Mouse (Mus musculus): Measurements from ENCODE around the gene Anxa6. TPM values are rescaled to one million over a fixed set of nuclear protein-coding genes. Genes with fewer than 3 reads are reported as not detected.
A peak's percentile ranks its signal among the peaks of the same experiment; 100 is the strongest.

Anxa6 gene
- polyA plus RNA-seq, 1 experiment from 2014 or later, result 415 TPM

DNA sequence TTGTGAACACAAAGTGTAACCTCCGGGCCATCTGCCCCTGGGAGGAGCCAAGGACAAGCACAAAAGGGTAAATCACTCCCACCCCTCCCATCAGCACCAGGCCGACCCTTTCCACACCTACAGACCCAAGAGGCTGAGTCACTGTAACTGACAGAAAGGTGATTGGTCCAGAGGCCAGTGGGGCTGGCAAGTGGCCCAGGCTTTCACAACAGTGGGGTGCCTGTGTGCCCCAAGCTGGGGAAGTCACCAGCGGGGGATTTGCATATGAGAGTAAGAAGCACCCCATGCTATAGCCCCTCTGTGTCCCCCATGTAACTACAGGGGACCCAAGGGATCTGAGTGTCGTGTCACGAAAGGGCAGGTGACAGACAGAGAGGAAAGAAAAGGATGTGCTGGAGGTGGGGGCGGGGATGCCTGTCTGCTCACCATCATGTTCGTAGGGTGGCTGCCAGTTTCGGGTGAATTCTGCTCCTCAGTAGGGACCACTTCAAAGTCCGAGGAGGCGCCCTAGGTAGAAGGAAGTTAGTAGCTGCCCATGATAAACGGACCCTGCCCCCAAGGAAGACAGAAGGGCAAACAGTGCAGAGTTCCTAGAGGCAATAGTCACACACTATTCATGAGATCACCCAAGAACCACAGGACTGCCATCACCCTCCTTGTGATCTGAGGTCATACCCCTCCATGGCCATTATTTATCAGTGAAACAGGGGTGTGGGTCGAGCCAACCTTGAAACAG lies 97.0 kb downstream of the Anxa6 start:
- H3K27me3 ChIP-seq (ENCODE audit: control insufficient read depth, insufficient read depth, low read depth, low read length), result no peaks in the 10 kb centered on the region
- peaks cover 4% of the 10 kb centered on the region; the same call in 1 of the 2 replicates for H3K4me1 ChIP-seq (replicated peaks; ENCODE audit: control insufficient read depth, insufficient read depth, low read length)
- ATAC-seq (ENCODE audit: low read depth), result peak; percentile 73
- H3K4me3 ChIP-seq (ENCODE audit: low read length), result no peak overlapping the region
- no peaks in the 10 kb centered on the region for H3K9me3 ChIP-seq (ENCODE audit: control insufficient read depth, low read length)
- H3K4me2 ChIP-seq (ENCODE audit: low read depth, low read length), result no peak overlapping the region
- H3K27ac ChIP-seq (ENCODE audit: low read length), result 0 out of 2 replicates have a peak overlapping the region, but pooled peaks have one; percentile 5
- no peak overlapping the region for H3K9ac ChIP-seq (ENCODE audit: low read length)
- WGBS, result 30% methylated on average over 12 of the region's 12 CpGs
- peaks cover 8% of the 10 kb centered on the region; the same call in 1 of the 2 replicates for H3K36me3 ChIP-seq (ENCODE audit: control insufficient read depth, insufficient read depth, low read length)

DNA sequence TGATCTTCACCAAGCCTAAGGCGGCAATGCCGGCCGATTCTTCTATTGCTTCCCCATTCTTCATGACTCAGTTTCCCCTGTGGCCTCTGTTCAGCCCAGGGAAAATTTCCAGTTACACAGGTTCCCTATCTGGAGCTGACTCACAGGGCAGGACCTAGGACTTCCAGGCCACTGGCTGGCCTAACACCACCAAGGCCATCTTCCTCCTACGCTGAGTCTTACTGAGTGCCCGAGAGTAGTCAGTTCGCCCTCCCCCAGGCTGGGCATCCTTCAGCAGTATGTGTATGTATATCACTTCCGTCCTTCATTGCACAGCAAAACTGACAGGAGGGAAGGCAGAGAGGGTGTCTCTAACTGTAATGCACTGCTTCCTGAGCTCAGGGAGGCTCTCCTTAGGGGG lies 99.0 kb downstream of the Anxa6 start:
- no peaks in the 10 kb centered on the region for H3K27me3 ChIP-seq (ENCODE audit: control insufficient read depth, insufficient read depth, low read depth, low read length)
- peaks cover 8% of the 10 kb centered on the region; the same call in 1 of the 2 replicates for H3K36me3 ChIP-seq (ENCODE audit: control insufficient read depth, insufficient read depth, low read length)
- no peaks in the 10 kb centered on the region for H3K9me3 ChIP-seq (ENCODE audit: control insufficient read depth, low read length)
- H3K4me3 ChIP-seq (ENCODE audit: low read length), result no peak overlapping the region
- H3K9ac ChIP-seq (ENCODE audit: low read length), result no peak overlapping the region
- H3K4me1 ChIP-seq (replicated peaks; ENCODE audit: control insufficient read depth, insufficient read depth, low read length), result peaks cover 4% of the 10 kb centered on the region; the same call in 1 of the 2 replicates
- no peak for ATAC-seq (ENCODE audit: low read depth)
- no peak overlapping the region for H3K27ac ChIP-seq (ENCODE audit: low read length)
- 93% methylated on average over 7 of the region's 7 CpGs for WGBS
- H3K4me2 ChIP-seq (ENCODE audit: low read depth, low read length), result no peak overlapping the region

DNA sequence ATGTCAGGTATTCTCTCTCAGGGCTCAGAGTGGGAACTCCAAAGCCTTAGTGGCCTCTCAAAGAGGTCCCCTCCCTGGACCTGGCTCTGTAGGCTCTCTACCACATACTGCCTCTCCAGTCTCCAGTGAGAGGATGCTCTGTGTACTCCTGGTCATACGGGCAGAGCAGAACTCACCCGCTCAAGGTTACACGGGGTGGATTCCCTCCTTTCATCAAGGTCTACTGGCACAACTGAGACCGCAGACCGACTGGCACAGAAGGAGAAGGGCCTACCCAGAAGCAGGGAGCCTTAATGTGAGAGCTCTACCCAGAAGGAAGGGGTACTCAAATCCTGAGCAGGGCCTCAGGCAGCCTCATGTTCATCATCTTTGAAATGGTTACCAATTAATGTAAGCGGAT lies 100.7 kb downstream of the Anxa6 start:
- peaks cover 13% of the 10 kb centered on the region for H3K36me3 ChIP-seq (ENCODE audit: control insufficient read depth, insufficient read depth, low read length)
- WGBS, result 89% methylated on average over 6 of the region's 6 CpGs

DNA sequence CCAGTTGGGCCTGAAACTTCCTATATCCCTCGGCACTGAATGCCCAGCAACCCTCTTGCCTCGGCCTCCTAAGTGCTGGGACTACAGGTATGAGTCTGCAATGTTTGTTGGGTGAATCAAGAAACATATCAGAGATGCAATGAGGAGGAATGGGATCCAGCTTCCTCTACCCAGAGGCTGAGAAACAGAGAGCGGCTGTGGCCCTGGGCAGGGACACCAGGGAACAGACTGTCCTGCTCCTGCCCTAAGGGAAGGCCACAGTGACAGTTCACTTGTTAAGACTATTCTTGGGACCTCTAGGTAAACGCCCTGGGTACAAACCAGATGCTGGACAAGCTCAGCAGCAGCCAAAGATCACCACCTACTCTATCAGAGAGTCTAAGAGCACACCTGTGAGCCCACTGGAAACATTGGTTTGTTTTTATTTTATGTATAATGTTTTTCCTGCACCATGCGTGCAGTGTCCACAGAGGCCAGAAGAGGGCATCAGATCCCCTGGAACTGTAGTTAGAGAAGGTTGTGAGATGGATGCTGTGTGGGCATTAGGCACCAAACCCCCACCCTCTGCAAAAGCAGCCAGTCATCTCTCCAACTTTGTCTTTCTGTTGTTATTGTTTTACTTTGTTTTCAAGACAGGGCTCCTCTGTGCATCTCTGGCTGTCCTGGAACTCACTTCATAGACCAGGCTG lies 101.7 kb downstream of the Anxa6 start:
- Histone ChIP-seq H3K36me3 (ENCODE audit: control insufficient read depth, insufficient read depth, low read length) (peaks cover 16% of the 10 kb centered on the region), H3K27me3 (ENCODE audit: control insufficient read depth, insufficient read depth, low read depth, low read length) (no peaks in the 10 kb centered on the region)
- WGBS, result 64% methylated on average over 5 of the region's 5 CpGs

More for the DNA sequence above, 100.7 kb downstream of the Anxa6 start:
- H3K27ac ChIP-seq (ENCODE audit: low read length), result no peak overlapping the region
- H3K9me3 ChIP-seq (ENCODE audit: control insufficient read depth, low read length), result no peaks in the 10 kb centered on the region
- H3K9ac ChIP-seq (ENCODE audit: low read length), result no peak overlapping the region
- no peak overlapping the region for H3K4me2 ChIP-seq (ENCODE audit: low read depth, low read length)
- peaks cover 4% of the 10 kb centered on the region; the same call in 1 of the 2 replicates for H3K4me1 ChIP-seq (replicated peaks; ENCODE audit: control insufficient read depth, insufficient read depth, low read length)
- no peak for ATAC-seq (ENCODE audit: low read depth)
- no peak overlapping the region for H3K4me3 ChIP-seq (ENCODE audit: low read length)
- H3K27me3 ChIP-seq (ENCODE audit: control insufficient read depth, insufficient read depth, low read depth, low read length), result no peaks in the 10 kb centered on the region

DNA sequence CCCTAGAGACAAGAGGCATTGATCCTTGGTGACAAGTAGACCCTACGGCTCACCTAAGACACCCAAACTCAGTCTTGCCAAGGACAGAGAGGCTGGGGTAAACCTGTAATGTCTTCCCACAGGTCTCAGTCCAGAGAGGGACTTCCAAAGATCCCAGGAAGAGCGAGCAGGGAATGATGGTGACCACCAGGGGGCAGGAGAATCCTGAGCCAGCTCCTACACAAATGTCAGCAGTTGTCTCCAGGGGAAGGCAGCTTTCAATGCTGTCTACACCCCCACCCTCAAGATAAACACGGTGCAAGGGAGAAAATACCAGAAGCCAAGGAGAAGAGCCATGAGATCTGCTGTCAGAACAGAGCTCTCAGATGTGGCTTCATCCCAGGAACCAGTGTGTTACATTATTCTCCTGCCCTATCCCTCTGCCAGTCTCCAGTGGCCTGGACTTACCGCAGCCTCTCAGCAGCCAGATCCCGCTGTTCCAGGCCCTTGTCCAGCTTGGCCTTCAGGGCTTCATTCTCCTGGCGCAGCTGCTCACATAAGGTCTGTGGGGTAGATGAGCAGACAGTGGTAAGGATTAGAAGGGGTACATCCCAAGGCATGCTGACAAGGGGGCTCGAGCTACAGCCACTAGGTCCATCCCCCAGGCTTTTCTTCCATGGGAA lies 102.8 kb downstream of the Anxa6 start:
- Histone ChIP-seq H3K4me1 (replicated peaks; ENCODE audit: control insufficient read depth, insufficient read depth, low read length) (no peaks in the 10 kb centered on the region), H3K4me3 (ENCODE audit: low read length) (no peak overlapping the region), H3K27me3 (ENCODE audit: control insufficient read depth, insufficient read depth, low read depth, low read length) (no peaks in the 10 kb centered on the region), H3K9ac (ENCODE audit: low read length) (no peak overlapping the region), H3K9me3 (ENCODE audit: control insufficient read depth, low read length) (no peaks in the 10 kb centered on the region), H3K4me2 (ENCODE audit: low read depth, low read length) (no peak overlapping the region), H3K36me3 (ENCODE audit: control insufficient read depth, insufficient read depth, low read length) (peaks cover 25% of the 10 kb centered on the region), H3K27ac (ENCODE audit: low read length) (no peak overlapping the region)
- 0 out of 2 replicates have a peak, but pooled peaks have one; percentile 13 for ATAC-seq (ENCODE audit: low read depth)
- 62% methylated on average over 7 of the region's 7 CpGs for WGBS

More for the DNA sequence above, 101.7 kb downstream of the Anxa6 start:
- H3K4me3 ChIP-seq (ENCODE audit: low read length), result no peak overlapping the region
- ATAC-seq (ENCODE audit: low read depth), result no peak
- H3K4me2 ChIP-seq (ENCODE audit: low read depth, low read length), result no peak overlapping the region
- peaks cover 4% of the 10 kb centered on the region; the same call in 1 of the 2 replicates for H3K4me1 ChIP-seq (replicated peaks; ENCODE audit: control insufficient read depth, insufficient read depth, low read length)
- H3K27ac ChIP-seq (ENCODE audit: low read length), result no peak overlapping the region
- no peaks in the 10 kb centered on the region for H3K9me3 ChIP-seq (ENCODE audit: control insufficient read depth, low read length)
- no peak overlapping the region for H3K9ac ChIP-seq (ENCODE audit: low read length)

DNA sequence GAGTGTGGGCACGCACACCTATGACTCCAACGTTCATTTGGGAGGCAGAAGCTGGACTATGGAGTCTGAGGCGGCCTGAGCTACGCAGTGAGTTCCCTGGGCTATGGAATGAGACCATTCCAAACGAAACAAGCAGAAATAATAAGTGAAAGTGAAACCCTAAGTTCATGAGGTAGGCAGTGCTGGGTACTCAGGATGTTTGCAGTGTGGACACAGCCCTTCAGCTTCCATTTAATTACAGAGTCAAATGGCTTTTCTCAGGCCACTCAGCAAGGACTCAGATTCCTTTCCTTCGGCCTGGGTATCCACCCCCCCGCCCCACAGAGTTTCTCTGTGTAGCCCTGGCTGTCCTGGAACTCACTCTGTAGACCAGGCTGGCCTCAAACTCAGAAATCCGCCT lies 103.5 kb downstream of the Anxa6 start:
- Histone ChIP-seq H3K4me2 (ENCODE audit: low read depth, low read length) (no peak overlapping the region), H3K4me3 (ENCODE audit: low read length) (no peak overlapping the region), H3K27ac (ENCODE audit: low read length) (no peak overlapping the region), H3K4me1 (replicated peaks; ENCODE audit: control insufficient read depth, insufficient read depth, low read length) (no peaks in the 10 kb centered on the region), H3K9ac (ENCODE audit: low read length) (no peak overlapping the region), H3K9me3 (ENCODE audit: control insufficient read depth, low read length) (no peaks in the 10 kb centered on the region), H3K36me3 (ENCODE audit: control insufficient read depth, insufficient read depth, low read length) (peaks cover 25% of the 10 kb centered on the region), H3K27me3 (ENCODE audit: control insufficient read depth, insufficient read depth, low read depth, low read length) (no peaks in the 10 kb centered on the region)
- ATAC-seq (ENCODE audit: low read depth), result peak; percentile 18; the same call in 1 of the 2 replicates
- 77% methylated on average over 8 of the region's 8 CpGs for WGBS

DNA sequence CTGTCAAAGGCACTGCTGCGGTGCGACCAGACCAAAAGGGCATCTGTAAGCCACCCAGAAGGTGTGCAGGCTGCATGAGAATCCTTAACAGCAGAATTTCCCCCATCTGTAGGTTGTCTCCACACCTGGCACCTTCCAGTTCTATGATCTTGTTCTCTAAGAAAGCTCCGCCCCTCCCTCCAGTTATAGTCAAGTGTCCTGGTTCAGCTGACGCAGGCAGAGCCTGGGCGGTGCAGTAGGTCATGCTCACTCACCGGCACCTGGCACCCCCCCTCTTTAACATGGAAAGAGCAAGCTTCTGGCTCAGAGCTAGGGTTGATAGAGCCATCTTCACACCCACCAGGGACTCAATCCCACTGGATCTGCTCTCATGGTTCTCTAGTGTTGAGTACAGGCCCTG lies 104.0 kb downstream of the Anxa6 start:
- H3K4me1 ChIP-seq (replicated peaks; ENCODE audit: control insufficient read depth, insufficient read depth, low read length), result no peaks in the 10 kb centered on the region
- H3K9me3 ChIP-seq (ENCODE audit: control insufficient read depth, low read length), result no peaks in the 10 kb centered on the region
- no peak overlapping the region for H3K27ac ChIP-seq (ENCODE audit: low read length)
- H3K27me3 ChIP-seq (ENCODE audit: control insufficient read depth, insufficient read depth, low read depth, low read length), result no peaks in the 10 kb centered on the region
- no peak overlapping the region for H3K9ac ChIP-seq (ENCODE audit: low read length)
- H3K4me3 ChIP-seq (ENCODE audit: low read length), result no peak overlapping the region
- H3K36me3 ChIP-seq (ENCODE audit: control insufficient read depth, insufficient read depth, low read length), result peaks cover 25% of the 10 kb centered on the region
- H3K4me2 ChIP-seq (ENCODE audit: low read depth, low read length), result no peak overlapping the region
- no peak for ATAC-seq (ENCODE audit: low read depth)
- 78% methylated on average over 6 of the region's 6 CpGs for WGBS

All from lung, embryonic 16.5 days (tissue).